Mouse (Mus musculus) intestine, embryonic 14.5 days (tissue): ENCODE results near the gene Ubxn10. TPM values are rescaled to one million over a fixed set of nuclear protein-coding genes. Genes with fewer than 3 reads are reported as not detected.
A peak's percentile ranks its signal among the peaks of the same experiment; 100 is the strongest.

Source experiments
- ATAC-seq: fragments of 200-750 bp; cut with Nextera tagmentation; replicated peaks from 2 replicates; pipeline ENCODE4 v1.8.0; 2017; ENCODE audit warnings: low read depth, moderate number of reproducible peaks, moderate TSS enrichment, moderate library complexity; ENCODE audit not compliant: low FRiP score, low TSS enrichment
- DNase-seq: peaks from one replicate; pipeline ENCODE4 v3.0.0-alpha.2; 2018; ENCODE audit warnings: low spot score
- H3K27ac ChIP-seq: fragments of 300-500 bp; sonication (generic); 2 replicates; pipeline ENCODE4 v1.5.1; 2014; ENCODE audit warnings: low read depth, mild to moderate bottlenecking, control low read depth
- H3K27me3 ChIP-seq: fragments of 300-500 bp; sonication (generic); replicated peaks from 2 replicates; pipeline ENCODE4 v1.6.1; 2014; ENCODE audit warnings: low read length, control low read depth; ENCODE audit not compliant: control insufficient read depth, insufficient read depth
- H3K36me3 ChIP-seq: fragments of 300-500 bp; sonication (generic); 2 replicates; pipeline ENCODE4 v1.6.1; 2014; ENCODE audit warnings: low read length, control low read depth; ENCODE audit not compliant: control insufficient read depth, insufficient read depth
- H3K4me1 ChIP-seq: fragments of 300-500 bp; sonication (generic); replicated peaks from 2 replicates; pipeline ENCODE4 v1.6.1; 2014; ENCODE audit warnings: low read length, control low read depth, mixed read lengths; ENCODE audit not compliant: control insufficient read depth, insufficient read depth
- H3K4me2 ChIP-seq: fragments of 300-500 bp; sonication (generic); 2 replicates; pipeline ENCODE4 v1.6.1; 2014; ENCODE audit warnings: low read length
- H3K4me3 ChIP-seq: fragments of 300-500 bp; sonication (generic); 2 replicates; pipeline ENCODE4 v1.5.1; 2014; ENCODE audit warnings: low read depth, low read length, control low read depth, mixed read lengths
- H3K9ac ChIP-seq: fragments of 300-500 bp; sonication (generic); 2 replicates; pipeline ENCODE4 v1.6.1; 2014; ENCODE audit warnings: mild to moderate bottlenecking, low read length
- H3K9me3 ChIP-seq: fragments of 300-500 bp; sonication (generic); 2 replicates; pipeline ENCODE4 v1.6.1; 2016; ENCODE audit warnings: low read length, control low read depth; ENCODE audit not compliant: control insufficient read depth
- WGBS: fragments of 180-500 bp; shearing (Covaris S2); extraction: QIAGEN DNeasy Blood & Tissue Kit; methylation state at CpG from one replicate; pipeline ENCODE4 v1.1.7; 2014; 5-methylcytosine and 5-hydroxymethylcytosine counted together
- polyA plus RNA-seq: library from polyadenylated mRNA; unstranded; fragments of >200 nt; fragmentation: Nextera tagmentation; extraction: Ambion mirVana; gene quantifications from 2 replicates; pipeline ENCODE4 v1.2.1, GENCODE M21; 2014

The Ubxn10 gene
- polyA plus RNA-seq, 1 experiment from 2014 or later, result 1.8 TPM

DNA sequence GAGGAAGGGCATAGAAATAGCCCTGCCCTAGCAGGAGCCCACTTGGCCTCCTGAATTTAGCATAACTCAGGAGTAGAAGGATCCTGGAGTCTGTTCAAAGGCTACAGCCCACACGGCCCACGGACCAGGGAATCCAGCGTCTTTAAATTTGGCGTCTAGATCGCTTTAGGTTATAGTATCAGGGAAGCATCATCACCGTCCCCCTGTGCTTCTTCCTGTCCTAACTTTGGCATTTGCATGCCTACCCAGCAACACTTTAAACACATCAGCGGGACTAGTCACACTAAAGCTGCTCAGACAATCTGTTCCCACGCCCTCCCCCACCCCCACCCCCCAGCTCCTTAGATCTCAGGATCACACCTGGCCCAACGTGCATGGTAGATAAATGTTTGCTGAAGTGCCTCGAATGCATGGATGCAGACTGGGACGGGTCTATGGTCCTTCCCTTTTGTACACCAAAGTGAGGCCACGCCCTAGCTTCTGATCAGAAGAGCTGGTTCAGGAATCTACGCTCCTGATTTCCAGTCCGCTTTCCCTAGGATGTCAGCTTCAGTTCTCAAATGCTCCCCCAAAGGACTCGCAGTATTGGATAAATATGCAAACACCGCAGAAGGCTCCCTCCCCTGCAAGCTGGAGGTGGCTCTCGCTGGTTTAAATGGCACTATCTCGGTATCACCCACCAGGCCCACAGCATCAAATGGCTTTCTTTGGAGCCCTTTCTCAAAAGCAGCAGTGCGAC lies 45.4 kb downstream of the Ubxn10 start:
- ATAC-seq (no peak), DNase-seq (no peak)
- Histone ChIP-seq H3K4me3 (no peak overlapping the region), H3K27me3 (peaks cover 57% of the 10 kb centered on the region), H3K36me3 (no peaks in the 10 kb centered on the region), H3K27ac (no peak overlapping the region), H3K4me1 (no peaks in the 10 kb centered on the region), H3K9ac (no peak overlapping the region), H3K9me3 (no peaks in the 10 kb centered on the region), H3K4me2 (no peak overlapping the region)
- WGBS, result 8% methylated on average over 19 of the region's 19 CpGs

DNA sequence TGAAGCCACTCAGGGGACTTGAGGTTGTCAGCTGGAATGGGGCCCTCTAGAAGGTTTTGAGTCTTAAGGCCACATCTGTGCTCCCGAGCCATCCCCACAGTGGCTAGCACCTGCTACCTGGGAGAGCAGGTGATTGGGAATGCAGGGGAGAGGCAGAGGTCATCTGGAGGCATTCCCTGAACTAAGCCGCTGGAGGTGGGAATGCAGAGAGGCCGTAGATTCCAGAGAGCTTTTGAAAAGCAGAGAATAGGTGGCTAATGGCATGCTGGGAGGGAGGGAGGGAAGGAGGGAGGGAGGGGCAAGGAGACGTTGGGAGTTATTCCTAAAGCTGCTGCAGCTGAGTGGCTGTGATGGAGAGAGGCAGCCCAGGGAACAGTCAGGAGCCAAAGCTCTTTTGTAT lies 46.4 kb downstream of the Ubxn10 start:
- Histone ChIP-seq H3K9me3 (no peaks in the 10 kb centered on the region), H3K27me3 (peaks cover 57% of the 10 kb centered on the region), H3K4me2 (no peak overlapping the region), H3K4me1 (no peaks in the 10 kb centered on the region), H3K4me3 (no peak overlapping the region), H3K27ac (no peak overlapping the region), H3K36me3 (no peaks in the 10 kb centered on the region), H3K9ac (no peak overlapping the region)
- ATAC-seq, result no peak
- WGBS, result 6% methylated on average over 4 of the region's 4 CpGs
- DNase-seq, result no peak

DNA sequence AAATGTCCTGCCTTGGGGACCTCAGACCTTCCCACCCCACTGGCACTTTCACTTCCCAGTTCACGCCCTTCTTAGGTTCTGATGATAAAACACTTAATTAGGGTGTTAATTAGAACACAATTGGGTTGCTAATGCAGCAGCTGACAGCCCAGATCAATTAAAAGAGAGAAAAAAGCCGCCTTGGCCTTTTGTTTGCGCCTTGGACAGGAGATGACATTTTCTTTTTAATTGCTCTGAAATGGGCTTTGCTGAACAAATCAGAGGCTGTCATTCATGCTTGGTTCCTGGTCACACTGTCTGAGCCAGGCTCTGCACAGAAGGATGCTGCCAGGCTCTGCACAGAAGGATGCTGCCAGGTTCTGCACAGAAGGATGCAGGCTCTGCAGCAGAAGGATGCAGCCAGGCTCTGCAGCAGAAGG lies 47.9 kb downstream of the Ubxn10 start:
- Histone ChIP-seq H3K27ac (no peak overlapping the region), H3K4me1 (no peaks in the 10 kb centered on the region), H3K9ac (no peak overlapping the region), H3K36me3 (no peaks in the 10 kb centered on the region), H3K4me3 (no peak overlapping the region), H3K4me2 (no peak overlapping the region), H3K27me3 (peaks cover 56% of the 10 kb centered on the region), H3K9me3 (no peaks in the 10 kb centered on the region)
- WGBS, result 16% methylated on average over 3 of the region's 3 CpGs
- ATAC-seq (no peak), DNase-seq (no peak)

GRCm38 (mm10) chr4:138685813-138686212 lies 51.2 kb downstream of the Ubxn10 start:
- Histone ChIP-seq H3K36me3 (no peaks in the 10 kb centered on the region), H3K27ac (no peak overlapping the region), H3K4me1 (no peaks in the 10 kb centered on the region), H3K4me3 (no peak overlapping the region), H3K9me3 (no peaks in the 10 kb centered on the region), H3K27me3 (peaks cover 23% of the 10 kb centered on the region), H3K4me2 (no peak overlapping the region), H3K9ac (no peak overlapping the region)
- ATAC-seq, result no peak
- WGBS, result 65% methylated on average over 6 of the region's 6 CpGs
- no peak for DNase-seq

DNA sequence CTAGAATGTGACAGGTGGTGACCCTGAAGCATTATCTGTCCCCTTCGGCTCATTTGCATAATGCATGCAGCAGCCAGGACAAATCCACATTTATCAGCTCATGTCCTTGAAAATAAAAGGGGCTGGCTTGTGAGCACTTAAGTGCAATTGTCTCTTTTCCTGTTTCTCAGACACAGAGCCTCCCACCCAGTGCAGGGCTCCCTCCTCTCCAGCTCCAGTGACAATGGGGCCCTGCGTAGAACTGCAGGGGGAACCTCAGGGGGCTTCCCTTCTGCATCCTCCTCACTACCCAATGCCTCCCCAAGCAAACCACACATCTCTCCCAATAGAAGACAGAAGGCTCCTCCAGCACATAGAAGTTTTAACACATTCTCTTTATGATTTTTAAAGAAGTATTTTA lies 54.2 kb downstream of the Ubxn10 start:
- no peaks in the 10 kb centered on the region for H3K4me1 ChIP-seq
- no peak overlapping the region for H3K27ac ChIP-seq
- H3K4me2 ChIP-seq, result no peak overlapping the region
- no peak for ATAC-seq
- no peak overlapping the region for H3K9ac ChIP-seq
- H3K27me3 ChIP-seq, result peaks cover 4% of the 10 kb centered on the region; the same call in 1 of the 2 replicates
- 58% methylated on average over 2 of the region's 2 CpGs for WGBS
- H3K9me3 ChIP-seq, result no peaks in the 10 kb centered on the region
- no peak overlapping the region for H3K4me3 ChIP-seq
- H3K36me3 ChIP-seq, result no peaks in the 10 kb centered on the region
- no peak for DNase-seq

DNA sequence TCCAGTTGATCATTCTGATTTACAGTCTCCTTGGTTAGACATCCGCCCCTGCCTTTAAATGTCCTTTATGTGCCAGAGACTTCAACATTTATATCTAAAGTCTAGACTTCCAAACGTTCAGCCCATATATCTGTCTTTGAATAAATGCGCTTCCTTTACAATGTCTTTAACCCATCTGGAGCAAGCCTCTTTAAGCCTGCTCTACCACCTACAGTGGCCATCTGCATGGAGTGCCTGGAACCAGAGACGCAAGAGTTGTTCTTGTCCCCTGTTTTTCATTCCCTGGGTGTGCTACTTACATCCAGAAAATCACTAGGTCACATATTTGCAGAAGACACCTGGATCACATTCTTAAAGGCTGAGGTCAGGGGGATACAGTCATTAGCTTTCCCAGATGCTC lies 56.8 kb downstream of the Ubxn10 start:
- Histone ChIP-seq H3K27me3 (peaks cover 8% of the 10 kb centered on the region; the same call in 1 of the 2 replicates), H3K4me3 (no peak overlapping the region), H3K27ac (no peak overlapping the region), H3K4me2 (no peak overlapping the region), H3K4me1 (no peaks in the 10 kb centered on the region), H3K9ac (no peak overlapping the region), H3K9me3 (no peaks in the 10 kb centered on the region), H3K36me3 (no peaks in the 10 kb centered on the region)
- DNase-seq, result no peak
- 73% methylated on average over 4 of the region's 4 CpGs for whole genome bisulfite sequencing
- no peak for ATAC-seq

DNA sequence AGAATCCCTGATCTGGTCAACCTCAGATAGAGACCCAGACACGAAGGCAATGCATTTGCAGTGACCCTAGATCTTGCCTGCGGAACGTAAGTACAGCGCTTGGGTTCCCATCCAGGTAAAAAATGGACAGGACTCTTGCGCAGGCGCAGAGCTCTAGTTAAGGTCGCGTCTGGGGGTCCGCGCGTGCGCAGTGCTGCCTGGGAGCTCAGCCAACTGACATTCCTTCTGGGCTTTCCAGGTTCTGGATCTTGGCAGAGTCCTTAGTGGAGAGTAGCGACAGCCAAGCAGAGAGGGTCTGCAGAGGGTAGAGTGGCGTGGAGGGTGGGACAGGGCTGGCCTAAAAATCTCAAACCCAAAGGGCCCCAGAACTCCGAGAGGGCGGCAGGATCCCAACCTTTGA lies 59.4 kb downstream of the Ubxn10 start:
- no peak overlapping the region for H3K9ac ChIP-seq
- H3K4me1 ChIP-seq, result no peaks in the 10 kb centered on the region
- H3K27ac ChIP-seq, result no peak overlapping the region
- no peak overlapping the region for H3K4me3 ChIP-seq
- DNase-seq (peak; percentile 63), ATAC-seq (no peak)
- H3K9me3 ChIP-seq, result no peaks in the 10 kb centered on the region
- H3K4me2 ChIP-seq, result no peak overlapping the region
- H3K36me3 ChIP-seq, result no peaks in the 10 kb centered on the region
- 17% methylated on average over 16 of the region's 16 CpGs for WGBS
- peaks cover 8% of the 10 kb centered on the region; the same call in 1 of the 2 replicates for H3K27me3 ChIP-seq

DNA sequence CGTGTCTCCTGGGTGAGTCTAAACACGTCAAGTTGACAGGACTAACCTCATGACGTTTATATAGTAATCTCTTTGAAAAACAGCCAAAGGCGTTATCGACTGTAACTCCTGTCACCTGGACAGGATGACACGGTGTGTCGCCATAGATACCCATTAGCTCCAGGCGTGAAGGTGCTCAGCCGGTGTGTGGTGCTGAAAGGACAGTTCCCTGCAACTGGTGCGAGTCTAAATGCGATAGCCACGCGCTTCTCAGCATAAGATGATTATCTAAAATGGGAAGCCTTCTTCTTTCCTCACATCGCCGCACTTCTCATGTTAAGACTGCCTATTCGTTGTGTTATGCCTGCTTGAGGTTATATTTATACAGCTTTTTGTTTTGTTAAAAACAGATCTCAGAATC lies 60.5 kb downstream of the Ubxn10 start:
- no peaks in the 10 kb centered on the region for H3K9me3 ChIP-seq
- no peaks in the 10 kb centered on the region for H3K36me3 ChIP-seq
- H3K27ac ChIP-seq, result no peak overlapping the region
- no peak overlapping the region for H3K9ac ChIP-seq
- H3K4me2 ChIP-seq, result no peak overlapping the region
- ATAC-seq (no peak), DNase-seq (peak; percentile 84)
- 12% methylated on average over 16 of the region's 16 CpGs for WGBS
- no peaks in the 10 kb centered on the region for H3K4me1 ChIP-seq
- H3K4me3 ChIP-seq, result no peak overlapping the region
- H3K27me3 ChIP-seq, result peaks cover 8% of the 10 kb centered on the region; the same call in 1 of the 2 replicates

DNA sequence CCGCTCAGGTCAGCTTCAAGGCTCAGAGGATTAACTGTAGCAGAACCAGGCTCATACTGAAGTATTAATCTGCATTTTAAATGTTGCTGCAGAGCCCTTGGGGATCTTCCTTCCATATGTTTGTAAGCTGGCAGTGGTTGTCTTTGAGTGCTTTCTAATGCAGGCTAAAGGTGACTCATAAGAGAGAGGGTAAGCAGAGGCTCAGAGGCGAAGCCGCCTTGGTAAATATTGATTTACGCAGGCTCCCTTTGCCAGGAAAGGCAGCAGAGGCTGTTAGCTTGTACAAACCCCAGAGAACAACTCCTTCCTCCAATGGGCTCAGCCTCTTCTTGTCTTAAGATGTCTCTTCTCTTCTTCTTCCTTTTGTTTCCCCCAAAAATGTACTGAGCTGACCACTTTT lies 64.8 kb downstream of the Ubxn10 start:
- no peaks in the 10 kb centered on the region for H3K27me3 ChIP-seq
- ATAC-seq, result no peak

More for the DNA sequence above, 64.8 kb downstream of the Ubxn10 start:
- Histone ChIP-seq H3K36me3 (no peaks in the 10 kb centered on the region), H3K9ac (no peak overlapping the region), H3K27ac (no peak overlapping the region), H3K4me2 (no peak overlapping the region), H3K4me3 (no peak overlapping the region), H3K9me3 (no peaks in the 10 kb centered on the region), H3K4me1 (no peaks in the 10 kb centered on the region)
- DNase-seq, result no peak
- 52% methylated on average over 4 of the region's 4 CpGs for WGBS
